Mouse (Mus musculus): Measurements from ENCODE around the gene Lyg1. TPM values are rescaled to one million over a fixed set of nuclear protein-coding genes. Genes with fewer than 3 reads are reported as not detected.
"Not testable (repeated sequence)": the region's sequence is repeated elsewhere in the genome, so short reads cannot be mapped to it uniquely, and the experiment has no call there.

The Lyg1 gene
- total and polyA plus RNA-seq, 2 experiments from 2014 or later: not detected

DNA sequence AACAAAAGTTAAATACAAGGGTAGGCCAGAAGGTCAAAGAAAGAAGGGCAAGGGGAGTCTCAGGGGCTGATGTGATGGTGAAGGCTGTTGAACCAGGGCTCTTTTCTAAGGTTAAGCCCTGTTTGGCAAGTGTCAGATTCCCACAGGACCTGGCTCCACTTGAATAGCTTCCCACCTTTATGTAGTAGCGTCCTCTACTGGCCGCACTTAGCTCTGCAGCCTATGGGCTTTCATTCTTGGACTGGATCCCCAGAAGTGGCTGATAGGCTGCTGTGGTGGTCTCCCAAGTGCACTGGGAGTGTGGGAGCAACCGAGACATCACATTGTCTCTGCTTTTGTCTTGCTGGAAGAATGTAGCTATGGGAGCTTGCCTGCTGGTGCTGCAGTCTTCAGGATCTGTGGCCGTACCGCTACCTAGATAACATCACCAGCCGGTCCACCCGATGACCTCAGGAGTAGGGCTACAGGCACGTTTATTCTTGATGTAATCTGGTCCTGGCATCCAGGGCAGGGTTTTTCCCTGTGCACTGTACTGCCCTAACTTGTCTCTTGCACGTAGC is 28.3 kb upstream of the Lyg1 start:
- Histone ChIP-seq H3K4me1 (ENCODE audit: control insufficient read depth, insufficient read depth) (no peaks in the 10 kb centered on the region), H3K27me3 (ENCODE audit: control insufficient read depth, insufficient read depth, low read length) (no peaks in the 10 kb centered on the region), H3K27ac (ENCODE audit: low read depth) (no peak overlapping the region), H3K4me2 (ENCODE audit: low read depth, low read length) (no peak overlapping the region), H3K36me3 (replicated peaks; ENCODE audit: control insufficient read depth, insufficient read depth, low read length) (peaks cover 51% of the 10 kb centered on the region), H3K4me3 (ENCODE audit: low read depth, low read length) (no peak overlapping the region), H3K9ac (replicated peaks; ENCODE audit: low read depth, low read length) (no peak overlapping the region), H3K9me3 (replicated peaks; ENCODE audit: control insufficient read depth, low read length) (no peaks in the 10 kb centered on the region)
- ATAC-seq (ENCODE audit: insufficient read depth, low read depth) (no peak), DNase-seq (ENCODE audit: low spot score) (no peak)
- 77% methylated on average over 9 of the region's 9 CpGs for WGBS
- peak; percentile 70 for TF ChIP-seq CTCF (IDR thresholded peaks at IDR 0.05; ENCODE audit: low read depth)
- no peak for TF ChIP-seq EP300 (IDR thresholded peaks at IDR 0.05; ENCODE audit: low read depth)

- no peaks in the 10 kb centered on the region for H3K4me1 ChIP-seq (ENCODE audit: control insufficient read depth, insufficient read depth)
- ATAC-seq (ENCODE audit: insufficient read depth, low read depth) (no peak), DNase-seq (ENCODE audit: low spot score) (no peak)
- H3K4me3 ChIP-seq (ENCODE audit: low read depth, low read length): no peak overlapping the region
- no peak overlapping the region for H3K27ac ChIP-seq (ENCODE audit: low read depth)
- H3K9ac ChIP-seq (replicated peaks; ENCODE audit: low read depth, low read length): no peak overlapping the region
- H3K4me2 ChIP-seq (ENCODE audit: low read depth, low read length): no peak overlapping the region
- TF ChIP-seq CTCF (IDR thresholded peaks at IDR 0.05; ENCODE audit: low read depth) (no peak), EP300 (IDR thresholded peaks at IDR 0.05; ENCODE audit: low read depth) (no peak)
- H3K36me3 ChIP-seq (replicated peaks; ENCODE audit: control insufficient read depth, insufficient read depth, low read length): peaks cover 37% of the 10 kb centered on the region
- H3K27me3 ChIP-seq (ENCODE audit: control insufficient read depth, insufficient read depth, low read length): no peaks in the 10 kb centered on the region
- H3K9me3 ChIP-seq (replicated peaks; ENCODE audit: control insufficient read depth, low read length): no peaks in the 10 kb centered on the region
- 92% methylated on average over 1 of the region's 1 CpGs for WGBS
Measured at GRCm38 (mm10) chr1:37984326-37984725, 26.8 kb upstream of the Lyg1 start.

DNA sequence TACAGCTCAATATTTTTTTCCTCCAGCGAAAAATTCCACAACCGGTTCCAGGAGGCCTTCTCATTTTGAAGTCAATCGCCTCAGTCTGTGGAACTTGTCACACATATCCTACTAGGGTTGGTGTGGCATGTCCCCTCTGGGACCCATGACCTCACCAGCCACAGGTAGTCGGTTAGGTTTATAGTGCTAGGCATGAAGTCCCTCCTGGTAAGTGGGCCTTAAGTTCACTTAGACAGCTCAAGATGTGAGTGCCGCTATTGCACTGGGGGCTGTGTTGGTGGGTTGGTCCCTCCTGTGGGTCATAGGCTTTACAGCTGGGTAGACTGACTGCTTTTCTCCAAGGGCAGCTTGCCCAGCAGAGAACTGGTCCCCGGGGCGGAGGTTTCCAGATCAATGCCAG is 19.7 kb upstream of the Lyg1 start:
- no peaks in the 10 kb centered on the region for H3K9me3 ChIP-seq (replicated peaks; ENCODE audit: control insufficient read depth, low read length)
- no peaks in the 10 kb centered on the region for H3K36me3 ChIP-seq (replicated peaks; ENCODE audit: control insufficient read depth, insufficient read depth, low read length)
- H3K9ac ChIP-seq (replicated peaks; ENCODE audit: low read depth, low read length): no peak overlapping the region
- WGBS: 85% methylated on average over 7 of the region's 7 CpGs
- no peak overlapping the region for H3K4me2 ChIP-seq (ENCODE audit: low read depth, low read length)
- H3K4me1 ChIP-seq (ENCODE audit: control insufficient read depth, insufficient read depth): no peaks in the 10 kb centered on the region
- H3K27me3 ChIP-seq (ENCODE audit: control insufficient read depth, insufficient read depth, low read length): no peaks in the 10 kb centered on the region
- ATAC-seq (ENCODE audit: insufficient read depth, low read depth) (no peak), DNase-seq (ENCODE audit: low spot score) (no peak)
- H3K4me3 ChIP-seq (ENCODE audit: low read depth, low read length): no peak overlapping the region
- no peak for TF ChIP-seq CTCF (IDR thresholded peaks at IDR 0.05; ENCODE audit: low read depth)
- TF ChIP-seq EP300 (IDR thresholded peaks at IDR 0.05; ENCODE audit: low read depth): no peak
- H3K27ac ChIP-seq (ENCODE audit: low read depth): no peak overlapping the region

GRCm38 (mm10) chr1:37976666-37977065 is 19.1 kb upstream of the Lyg1 start:
- not testable (repeated sequence) for H3K4me1 ChIP-seq (ENCODE audit: control insufficient read depth, insufficient read depth); H3K27ac ChIP-seq (ENCODE audit: low read depth)
- WGBS: 65% methylated on average over 9 of the region's 9 CpGs

DNA sequence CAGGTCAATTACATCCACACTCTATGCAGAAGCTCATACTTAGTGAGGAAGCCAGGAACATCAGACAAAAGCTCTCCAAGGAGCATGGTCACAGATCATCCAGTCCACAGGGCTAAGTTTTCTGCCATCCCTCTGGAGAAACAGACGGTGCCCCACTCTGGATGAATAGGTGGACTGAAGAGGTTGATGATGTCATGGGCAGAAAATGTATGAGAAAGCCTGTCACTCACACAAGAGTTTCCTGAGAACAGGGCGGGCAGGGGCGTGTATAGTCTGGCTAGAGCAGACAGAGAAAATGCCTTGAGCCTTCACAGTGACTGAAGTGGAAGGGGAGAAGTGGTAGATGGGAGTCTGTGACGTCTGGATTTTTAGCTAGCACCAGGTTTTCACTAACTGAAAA is 14.0 kb upstream of the Lyg1 start:
- Histone ChIP-seq H3K4me3 (ENCODE audit: low read depth, low read length) (no peak overlapping the region), H3K27me3 (ENCODE audit: control insufficient read depth, insufficient read depth, low read length) (no peaks in the 10 kb centered on the region), H3K36me3 (replicated peaks; ENCODE audit: control insufficient read depth, insufficient read depth, low read length) (no peaks in the 10 kb centered on the region), H3K27ac (ENCODE audit: low read depth) (no peak overlapping the region), H3K9ac (replicated peaks; ENCODE audit: low read depth, low read length) (no peak overlapping the region), H3K4me1 (ENCODE audit: control insufficient read depth, insufficient read depth) (no peaks in the 10 kb centered on the region), H3K4me2 (ENCODE audit: low read depth, low read length) (no peak overlapping the region), H3K9me3 (replicated peaks; ENCODE audit: control insufficient read depth, low read length) (no peaks in the 10 kb centered on the region)
- whole genome bisulfite sequencing: 15% methylated on average over 4 of the region's 4 CpGs
- DNase-seq (ENCODE audit: low spot score) (no peak), ATAC-seq (ENCODE audit: insufficient read depth, low read depth) (no peak)
- no peak for TF ChIP-seq CTCF (IDR thresholded peaks at IDR 0.05; ENCODE audit: low read depth)
- no peak for TF ChIP-seq EP300 (IDR thresholded peaks at IDR 0.05; ENCODE audit: low read depth)

More at GRCm38 (mm10) chr1:37976666-37977065, 19.1 kb upstream of the Lyg1 start:
- not testable (repeated sequence) for ATAC-seq (ENCODE audit: insufficient read depth, low read depth); H3K27me3 ChIP-seq (ENCODE audit: control insufficient read depth, insufficient read depth, low read length); H3K36me3 ChIP-seq (replicated peaks; ENCODE audit: control insufficient read depth, insufficient read depth, low read length); H3K4me2 ChIP-seq (ENCODE audit: low read depth, low read length); H3K9ac ChIP-seq (replicated peaks; ENCODE audit: low read depth, low read length); DNase-seq (ENCODE audit: low spot score); H3K9me3 ChIP-seq (replicated peaks; ENCODE audit: control insufficient read depth, low read length); H3K4me3 ChIP-seq (ENCODE audit: low read depth, low read length)

- no peak overlapping the region for H3K4me2 ChIP-seq (ENCODE audit: low read depth, low read length)
- 81% methylated on average over 6 of the region's 6 CpGs for WGBS
- no peak overlapping the region for H3K9ac ChIP-seq (replicated peaks; ENCODE audit: low read depth, low read length)
- H3K4me3 ChIP-seq (ENCODE audit: low read depth, low read length): no peak overlapping the region
- DNase-seq (ENCODE audit: low spot score) (no peak), ATAC-seq (ENCODE audit: insufficient read depth, low read depth) (no peak)
- H3K27ac ChIP-seq (ENCODE audit: low read depth): no peak overlapping the region
- TF ChIP-seq CTCF (IDR thresholded peaks at IDR 0.05; ENCODE audit: low read depth) (no peak), EP300 (IDR thresholded peaks at IDR 0.05; ENCODE audit: low read depth) (no peak)
- no peaks in the 10 kb centered on the region for H3K36me3 ChIP-seq (replicated peaks; ENCODE audit: control insufficient read depth, insufficient read depth, low read length)
- H3K9me3 ChIP-seq (replicated peaks; ENCODE audit: control insufficient read depth, low read length): no peaks in the 10 kb centered on the region
- H3K4me1 ChIP-seq (ENCODE audit: control insufficient read depth, insufficient read depth): no peaks in the 10 kb centered on the region
- no peaks in the 10 kb centered on the region for H3K27me3 ChIP-seq (ENCODE audit: control insufficient read depth, insufficient read depth, low read length)
Measured at GRCm38 (mm10) chr1:37968746-37969145, 11.2 kb upstream of the Lyg1 start.

Data from heart, postnatal 0 days (tissue).